Mouse (Mus musculus): ENCODE measurements around the gene Cyp46a1. TPM values are rescaled to one million over a fixed set of nuclear protein-coding genes. Genes with fewer than 3 reads are reported as not detected.

The Cyp46a1 gene
- polyA plus RNA-seq, 1 experiment from 2014 or later, result 14.9 TPM

- ATAC-seq (ENCODE audit: low read depth), result no peak
- WGBS, result 80% methylated on average over 19 of the region's 19 CpGs
Measured at GRCm38 (mm10) chr12:108370596-108371428, 36.6 kb downstream of the Cyp46a1 start, which contains the start of gene Eml1. Gene Eml1, plus strand, starts transcription at chr12:108370957.

GRCm38 (mm10) chr12:108371429-108371765 lies 37.2 kb downstream of the Cyp46a1 start:
- 77% methylated on average over 6 of the region's 6 CpGs for WGBS
- peaks cover 44% of the 10 kb centered on the region for H3K4me1 ChIP-seq (replicated peaks)
- no peak overlapping the region for H3K4me3 ChIP-seq
- no peaks in the 10 kb centered on the region for H3K36me3 ChIP-seq
- no peak overlapping the region for H3K27ac ChIP-seq (replicated peaks)
- no peak overlapping the region for H3K4me2 ChIP-seq
- no peak overlapping the region for H3K9ac ChIP-seq
- H3K27me3 ChIP-seq, result no peaks in the 10 kb centered on the region
- H3K9me3 ChIP-seq, result no peaks in the 10 kb centered on the region
- ATAC-seq (ENCODE audit: low read depth), result no peak

More at GRCm38 (mm10) chr12:108370596-108371428, 36.6 kb downstream of the Cyp46a1 start, which contains the start of gene Eml1:
- H3K4me1 ChIP-seq (replicated peaks), result peaks cover 44% of the 10 kb centered on the region
- no peaks in the 10 kb centered on the region for H3K9me3 ChIP-seq
- H3K27ac ChIP-seq (replicated peaks), result no peak within 1 kb of the TSS
- H3K36me3 ChIP-seq, result no peaks in the 10 kb centered on the region
- H3K4me2 ChIP-seq, result no peak within 1 kb of the TSS
- no peaks in the 10 kb centered on the region for H3K27me3 ChIP-seq
- H3K9ac ChIP-seq, result no peak within 1 kb of the TSS
- no peak within 1 kb of the TSS for H3K4me3 ChIP-seq

- no peak overlapping the region for H3K4me2 ChIP-seq
- no peaks in the 10 kb centered on the region for H3K27me3 ChIP-seq
- H3K4me3 ChIP-seq, result no peak overlapping the region
- peaks cover 44% of the 10 kb centered on the region for H3K4me1 ChIP-seq (replicated peaks)
- 72% methylated on average over 17 of the region's 17 CpGs for WGBS
- ATAC-seq (ENCODE audit: low read depth), result no peak
- H3K27ac ChIP-seq (replicated peaks), result no peak overlapping the region
- no peaks in the 10 kb centered on the region for H3K9me3 ChIP-seq
- H3K36me3 ChIP-seq, result no peaks in the 10 kb centered on the region
- no peak overlapping the region for H3K9ac ChIP-seq
Measured at GRCm38 (mm10) chr12:108372241-108372640, 38.1 kb downstream of the Cyp46a1 start.

DNA sequence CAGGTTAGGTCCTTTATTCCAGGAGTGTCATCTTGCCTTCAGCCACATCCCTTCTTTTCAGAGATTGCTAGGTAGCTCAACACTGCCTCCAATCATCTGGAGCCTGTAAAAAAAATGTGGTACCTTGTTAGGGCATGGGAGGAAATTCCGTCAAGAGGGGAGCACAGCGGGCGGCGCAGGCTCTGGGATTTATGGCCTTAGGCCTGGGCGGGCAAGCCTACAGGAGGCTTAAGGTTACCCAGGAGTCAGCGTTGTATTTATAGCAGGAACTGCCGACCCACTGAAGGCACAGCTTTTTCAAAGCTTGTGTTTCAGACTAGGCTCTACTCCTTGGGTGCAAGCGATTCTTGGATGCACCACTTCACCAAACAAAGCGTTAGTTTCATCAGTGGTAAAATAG lies 39.4 kb downstream of the Cyp46a1 start:
- Histone ChIP-seq H3K4me3 (no peak overlapping the region), H3K4me2 (no peak overlapping the region), H3K9ac (no peak overlapping the region), H3K27ac (replicated peaks) (no peak overlapping the region), H3K9me3 (no peaks in the 10 kb centered on the region), H3K36me3 (no peaks in the 10 kb centered on the region), H3K4me1 (replicated peaks) (peaks cover 42% of the 10 kb centered on the region), H3K27me3 (no peaks in the 10 kb centered on the region)
- no peak for ATAC-seq (ENCODE audit: low read depth)
- 18% methylated on average over 9 of the region's 9 CpGs for WGBS

DNA sequence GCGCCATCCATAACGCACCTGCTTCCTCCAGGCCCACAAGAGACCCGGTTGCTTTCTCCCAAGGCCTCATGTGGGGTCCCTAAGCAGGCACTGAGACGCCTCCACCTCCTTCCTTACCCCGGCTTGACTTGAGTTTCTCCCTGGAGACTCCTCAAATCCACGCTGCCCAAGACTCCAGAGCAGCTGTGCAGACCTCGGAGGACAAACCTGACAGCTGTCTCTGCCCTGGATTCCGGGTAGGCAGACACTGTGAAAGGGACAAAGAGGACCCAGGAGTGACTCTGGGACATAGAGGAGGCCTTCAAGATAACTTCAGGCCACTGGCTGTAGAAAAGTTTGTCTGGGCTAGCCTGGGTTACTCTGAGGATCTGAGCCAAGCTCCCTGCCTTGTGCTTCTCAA lies 40.5 kb downstream of the Cyp46a1 start:
- Histone ChIP-seq H3K27ac (replicated peaks) (no peak overlapping the region), H3K4me2 (no peak overlapping the region), H3K4me1 (replicated peaks) (peaks cover 38% of the 10 kb centered on the region), H3K27me3 (no peaks in the 10 kb centered on the region), H3K9me3 (no peaks in the 10 kb centered on the region), H3K4me3 (no peak overlapping the region), H3K36me3 (no peaks in the 10 kb centered on the region), H3K9ac (no peak overlapping the region)
- ATAC-seq (ENCODE audit: low read depth), result no peak
- 77% methylated on average over 8 of the region's 8 CpGs for WGBS

DNA sequence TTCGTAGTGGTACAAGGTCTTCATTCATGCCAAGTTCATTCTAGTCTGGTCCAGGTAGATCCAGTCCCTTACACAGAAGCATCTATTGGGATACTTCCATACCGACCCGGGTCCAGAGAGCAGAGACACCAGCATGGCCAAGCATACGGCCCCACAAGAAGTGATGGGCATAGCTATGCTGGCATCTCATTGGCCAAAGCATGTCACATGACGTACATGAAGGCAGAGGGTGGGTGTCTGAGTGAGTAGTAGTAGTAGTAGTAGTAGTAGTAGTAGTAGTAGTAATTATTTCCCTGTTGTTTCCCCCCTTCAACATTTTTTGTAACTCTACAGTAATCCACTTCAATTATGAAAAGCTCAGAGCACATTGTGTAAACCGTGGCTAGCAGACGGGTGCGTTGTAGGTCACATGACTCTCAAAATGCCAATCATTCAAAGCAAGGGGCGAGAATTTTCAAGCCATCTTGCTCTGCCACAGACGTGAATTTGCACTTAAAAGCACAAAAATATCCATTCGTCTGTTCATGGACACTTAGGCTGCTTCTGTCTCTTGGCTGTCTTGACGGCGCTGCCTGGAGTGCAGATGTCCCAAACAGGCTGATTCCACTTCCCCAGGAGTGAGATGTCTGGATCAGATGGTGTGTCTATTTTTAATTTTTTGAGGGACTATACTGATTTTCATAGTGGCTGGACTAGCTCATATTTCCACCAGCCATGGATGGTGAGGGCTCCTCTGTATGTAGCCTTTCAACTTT lies 44.4 kb downstream of the Cyp46a1 start:
- no peaks in the 10 kb centered on the region for H3K9me3 ChIP-seq
- no peaks in the 10 kb centered on the region for H3K27me3 ChIP-seq
- H3K4me3 ChIP-seq, result no peak overlapping the region
- no peak overlapping the region for H3K9ac ChIP-seq
- H3K4me2 ChIP-seq, result no peak overlapping the region
- 86% methylated on average over 13 of the region's 13 CpGs for WGBS
- no peak for ATAC-seq (ENCODE audit: low read depth)
- no peak overlapping the region for H3K27ac ChIP-seq (replicated peaks)
- no peaks in the 10 kb centered on the region for H3K36me3 ChIP-seq
- peaks cover 14% of the 10 kb centered on the region for H3K4me1 ChIP-seq (replicated peaks)

GRCm38 (mm10) chr12:108386476-108387232 lies 52.5 kb downstream of the Cyp46a1 start:
- ATAC-seq (ENCODE audit: low read depth), result peak; percentile 56
- Histone ChIP-seq H3K27ac (replicated peaks) (peak overlapping the region; percentile 18; the same call in 1 of the 2 replicates), H3K9ac (no peak overlapping the region)

DNA sequence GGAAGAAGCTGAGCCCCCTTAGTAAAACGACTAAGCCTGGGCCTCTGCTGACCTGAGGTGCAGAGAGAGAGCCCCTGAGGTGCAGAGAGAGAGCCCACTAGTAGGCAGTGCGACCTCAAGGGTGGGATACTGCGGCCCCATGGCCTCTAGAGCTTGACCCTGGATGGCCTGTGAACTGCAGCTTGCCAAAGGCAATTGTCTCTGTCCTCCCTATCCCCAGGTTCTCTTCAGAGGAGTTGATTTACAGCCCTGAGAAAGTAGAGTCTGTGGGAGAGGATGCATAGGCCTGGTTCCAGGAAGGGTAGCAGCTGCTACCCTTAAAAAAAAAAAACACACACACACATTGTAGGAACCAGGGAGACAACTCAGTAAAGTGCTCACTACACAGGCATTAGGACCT lies 55.5 kb downstream of the Cyp46a1 start:
- Histone ChIP-seq H3K27me3 (no peaks in the 10 kb centered on the region), H3K9me3 (no peaks in the 10 kb centered on the region), H3K4me1 (replicated peaks) (peaks cover 47% of the 10 kb centered on the region), H3K9ac (no peak overlapping the region), H3K36me3 (no peaks in the 10 kb centered on the region), H3K4me2 (no peak overlapping the region), H3K27ac (replicated peaks) (no peak overlapping the region), H3K4me3 (no peak overlapping the region)
- WGBS, result 6% methylated on average over 3 of the region's 3 CpGs
- ATAC-seq (ENCODE audit: low read depth), result no peak

More at GRCm38 (mm10) chr12:108386476-108387232, 52.5 kb downstream of the Cyp46a1 start:
- peaks cover 34% of the 10 kb centered on the region for H3K4me1 ChIP-seq (replicated peaks)
- no peaks in the 10 kb centered on the region for H3K27me3 ChIP-seq
- no peak overlapping the region for H3K4me3 ChIP-seq
- no peaks in the 10 kb centered on the region for H3K9me3 ChIP-seq
- WGBS, result 41% methylated on average over 13 of the region's 13 CpGs
- no peak overlapping the region for H3K4me2 ChIP-seq
- H3K36me3 ChIP-seq, result no peaks in the 10 kb centered on the region

GRCm38 (mm10) chr12:108392254-108393044 lies 58.3 kb downstream of the Cyp46a1 start:
- H3K4me3 ChIP-seq, result no peak overlapping the region
- H3K4me2 ChIP-seq, result no peak overlapping the region
- H3K9ac ChIP-seq, result no peak overlapping the region
- H3K9me3 ChIP-seq, result no peaks in the 10 kb centered on the region
- H3K4me1 ChIP-seq (replicated peaks), result peaks cover 53% of the 10 kb centered on the region
- no peak overlapping the region for H3K27ac ChIP-seq (replicated peaks)
- H3K27me3 ChIP-seq, result no peaks in the 10 kb centered on the region
- H3K36me3 ChIP-seq, result no peaks in the 10 kb centered on the region
- WGBS, result 66% methylated on average over 12 of the region's 12 CpGs
- ATAC-seq (ENCODE audit: low read depth), result no peak

DNA sequence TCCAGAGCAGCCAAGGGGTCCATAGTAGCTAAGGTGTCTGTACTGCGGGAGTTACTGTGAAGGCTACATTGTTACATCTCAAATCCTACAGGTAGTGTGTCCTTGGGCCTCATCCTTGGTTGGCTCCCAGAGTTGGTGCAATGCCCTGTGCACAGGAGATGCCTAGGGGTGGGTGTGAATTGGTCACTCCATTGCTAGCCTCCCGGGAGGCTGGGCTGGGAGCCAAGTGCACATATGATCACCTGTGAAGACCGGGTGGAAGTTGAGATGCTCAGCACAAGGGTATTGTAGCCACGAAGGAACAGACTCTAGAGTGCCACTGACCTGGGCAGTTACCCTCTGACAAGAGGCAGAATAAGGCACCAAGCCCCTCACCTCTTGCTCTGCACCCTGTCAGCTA lies 58.9 kb downstream of the Cyp46a1 start:
- Histone ChIP-seq H3K9me3 (no peaks in the 10 kb centered on the region), H3K9ac (no peak overlapping the region), H3K27ac (replicated peaks) (no peak overlapping the region), H3K4me3 (no peak overlapping the region), H3K36me3 (no peaks in the 10 kb centered on the region), H3K4me2 (no peak overlapping the region), H3K27me3 (no peaks in the 10 kb centered on the region), H3K4me1 (replicated peaks) (peaks cover 50% of the 10 kb centered on the region)
- WGBS, result 81% methylated on average over 4 of the region's 4 CpGs
- no peak for ATAC-seq (ENCODE audit: low read depth)

- ATAC-seq (ENCODE audit: low read depth), result no peak
- no peak overlapping the region for H3K4me3 ChIP-seq
- 75% methylated on average over 4 of the region's 4 CpGs for WGBS
- H3K27ac ChIP-seq (replicated peaks), result no peak overlapping the region
- no peaks in the 10 kb centered on the region for H3K9me3 ChIP-seq
- H3K36me3 ChIP-seq, result no peaks in the 10 kb centered on the region
- H3K4me1 ChIP-seq (replicated peaks), result peaks cover 50% of the 10 kb centered on the region
- H3K9ac ChIP-seq, result no peak overlapping the region
- H3K27me3 ChIP-seq, result no peaks in the 10 kb centered on the region
- no peak overlapping the region for H3K4me2 ChIP-seq
Measured at GRCm38 (mm10) chr12:108393637-108394036, 59.5 kb downstream of the Cyp46a1 start.

Data from neural tube, embryonic 13.5 days (tissue).